Mouse (Mus musculus) cortical plate, adult 2 months (tissue): ENCODE results near the gene Cdh4. TPM values are rescaled to one million over a fixed set of nuclear protein-coding genes. Genes with fewer than 3 reads are reported as not detected.

Experiments used
- H3K27ac ChIP-seq: fragments of 200-500 bp; 2 replicates; pipeline ENCODE4 v1.5.1; 2012; ENCODE audit warnings: low read length, control low read depth, inconsistent platforms; ENCODE audit not compliant: insufficient read depth
- H3K4me1 ChIP-seq: fragments of 200-500 bp; 2 replicates; pipeline ENCODE4 v1.6.1; 2011; ENCODE audit warnings: low read length; ENCODE audit not compliant: control insufficient read depth, insufficient read depth
- H3K4me3 ChIP-seq: fragments of 200-500 bp; 2 replicates; pipeline ENCODE4 v1.5.1; 2011; ENCODE audit warnings: mild to moderate bottlenecking, low read length, control low read depth; ENCODE audit not compliant: insufficient read depth
- CTCF ChIP-seq: fragments of 200-500 bp; IDR thresholded peaks from 2 replicates; pipeline ENCODE4 v1.5.1; 2011; ENCODE audit warnings: mild to moderate bottlenecking, control low read depth, low read length; ENCODE audit not compliant: insufficient read depth; ENCODE audit errors: extremely low read depth
- POLR2A ChIP-seq: fragments of 200-500 bp; IDR thresholded peaks from 2 replicates; pipeline ENCODE4 v1.6.1; 2011; ENCODE audit warnings: mild to moderate bottlenecking, low read length, control low read depth; ENCODE audit not compliant: insufficient read depth; ENCODE audit errors: extremely low read depth
- polyA plus RNA-seq: library from polyadenylated mRNA; depleted of rRNA; stranded (reverse); fragments of >200 nt; gene quantifications from 2 replicates; pipeline ENCODE4 v1.2.3, GENCODE M21; 2012

The Cdh4 gene
- polyA plus RNA-seq, 1 experiment, result 5.2 TPM

- Histone ChIP-seq H3K4me1 (no peaks in the 10 kb centered on the region), H3K27ac (no peak overlapping the region), H3K4me3 (no peak overlapping the region)
- TF ChIP-seq POLR2A (no peak), CTCF (no peak; the same call in 1 of the 2 replicates)
Observed at GRCm38 (mm10) chr2:179863266-179863665, 421.0 kb downstream of the Cdh4 start.

DNA sequence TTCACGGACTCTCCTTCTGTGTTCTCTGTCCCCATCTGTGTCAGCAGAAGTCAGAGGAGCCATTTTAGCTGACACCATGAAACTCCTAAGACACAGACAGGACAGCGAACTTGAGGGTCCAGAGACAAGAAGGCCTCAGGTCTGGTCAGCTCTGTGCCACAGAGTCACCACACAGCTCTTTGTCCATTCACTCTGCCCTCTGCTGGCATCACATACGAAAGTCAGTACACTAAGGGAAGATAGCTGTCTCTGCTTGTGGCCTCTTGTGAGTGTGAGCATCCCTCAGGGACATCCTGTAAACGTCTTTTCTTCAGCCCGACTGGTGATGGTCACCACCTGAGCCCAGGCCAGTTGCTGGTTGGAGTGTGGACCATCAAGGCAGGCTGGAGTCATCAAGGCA is 422.9 kb downstream of the Cdh4 start:
- Histone ChIP-seq H3K4me1 (0 out of 2 replicates have a peak, but pooled peaks cover 2% of the 10 kb centered on the region), H3K4me3 (no peak overlapping the region), H3K27ac (no peak overlapping the region)
- TF ChIP-seq CTCF (peak; percentile 35), POLR2A (no peak)

GRCm38 (mm10) chr2:179867669-179868068 is 425.4 kb downstream of the Cdh4 start:
- TF ChIP-seq POLR2A (no peak), CTCF (no peak)
- Histone ChIP-seq H3K27ac (no peak overlapping the region), H3K4me1 (0 out of 2 replicates have a peak, but pooled peaks cover 2% of the 10 kb centered on the region), H3K4me3 (no peak overlapping the region)

DNA sequence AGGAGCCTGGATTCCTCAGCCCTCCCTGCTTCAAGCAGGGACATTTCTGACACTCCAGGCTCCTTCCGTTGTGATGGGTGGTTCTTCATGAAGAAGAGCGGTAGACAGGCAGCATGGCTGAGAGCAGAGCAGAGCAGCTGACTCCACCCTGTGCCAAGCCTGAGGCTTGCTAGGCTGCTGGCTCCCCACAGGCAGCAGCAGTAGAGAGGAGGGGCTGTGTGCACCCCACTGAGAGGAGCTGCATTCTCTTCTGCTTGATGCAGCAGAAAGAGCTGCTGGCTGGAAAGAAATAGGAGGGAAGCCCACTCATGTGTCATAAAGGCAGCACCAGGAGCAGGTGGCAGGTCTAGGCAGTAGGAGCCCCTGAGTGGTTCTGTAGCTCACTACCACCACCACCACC is 427.6 kb downstream of the Cdh4 start:
- TF ChIP-seq CTCF (no peak), POLR2A (no peak)
- H3K4me3 ChIP-seq, result no peak overlapping the region
- H3K4me1 ChIP-seq, result 0 out of 2 replicates have a peak, but pooled peaks cover 2% of the 10 kb centered on the region
- no peak overlapping the region for H3K27ac ChIP-seq

- H3K4me1 ChIP-seq, result 0 out of 2 replicates have a peak, but pooled peaks cover 2% of the 10 kb centered on the region
Observed at GRCm38 (mm10) chr2:179872724-179873123, 430.5 kb downstream of the Cdh4 start.

GRCm38 (mm10) chr2:179873315-179873714 is 431.1 kb downstream of the Cdh4 start:
- TF ChIP-seq POLR2A, result no peak
- peak; percentile 53 for TF ChIP-seq CTCF
- Histone ChIP-seq H3K27ac (no peak overlapping the region), H3K4me3 (no peak overlapping the region), H3K4me1 (0 out of 2 replicates have a peak, but pooled peaks cover 2% of the 10 kb centered on the region)

More at GRCm38 (mm10) chr2:179872724-179873123, 430.5 kb downstream of the Cdh4 start:
- Histone ChIP-seq H3K27ac (no peak overlapping the region), H3K4me3 (no peak overlapping the region)
- TF ChIP-seq CTCF, result peak; percentile 77
- TF ChIP-seq POLR2A, result no peak

DNA sequence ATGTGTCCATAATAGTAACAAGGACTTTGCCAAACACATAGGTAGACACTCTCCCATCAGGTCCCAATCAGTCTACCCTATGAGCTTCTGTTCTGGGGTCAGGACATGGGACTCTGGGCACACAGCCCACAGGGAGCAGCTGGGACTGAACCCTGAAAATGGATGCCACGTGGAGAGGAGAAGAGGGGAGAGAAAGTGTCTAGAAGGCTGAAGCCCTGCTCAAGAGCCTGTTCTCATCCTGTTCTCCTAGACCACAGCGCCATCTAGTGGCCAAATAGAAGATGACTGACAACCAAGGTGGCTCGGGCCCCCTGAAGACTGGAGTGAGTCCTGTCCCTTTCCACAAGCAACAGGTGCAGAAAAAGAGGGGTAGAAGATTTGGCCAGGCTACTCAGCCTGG is 432.9 kb downstream of the Cdh4 start:
- Histone ChIP-seq H3K27ac (no peak overlapping the region), H3K4me1 (no peaks in the 10 kb centered on the region), H3K4me3 (no peak overlapping the region)
- TF ChIP-seq CTCF (peak; percentile 91), POLR2A (no peak)

DNA sequence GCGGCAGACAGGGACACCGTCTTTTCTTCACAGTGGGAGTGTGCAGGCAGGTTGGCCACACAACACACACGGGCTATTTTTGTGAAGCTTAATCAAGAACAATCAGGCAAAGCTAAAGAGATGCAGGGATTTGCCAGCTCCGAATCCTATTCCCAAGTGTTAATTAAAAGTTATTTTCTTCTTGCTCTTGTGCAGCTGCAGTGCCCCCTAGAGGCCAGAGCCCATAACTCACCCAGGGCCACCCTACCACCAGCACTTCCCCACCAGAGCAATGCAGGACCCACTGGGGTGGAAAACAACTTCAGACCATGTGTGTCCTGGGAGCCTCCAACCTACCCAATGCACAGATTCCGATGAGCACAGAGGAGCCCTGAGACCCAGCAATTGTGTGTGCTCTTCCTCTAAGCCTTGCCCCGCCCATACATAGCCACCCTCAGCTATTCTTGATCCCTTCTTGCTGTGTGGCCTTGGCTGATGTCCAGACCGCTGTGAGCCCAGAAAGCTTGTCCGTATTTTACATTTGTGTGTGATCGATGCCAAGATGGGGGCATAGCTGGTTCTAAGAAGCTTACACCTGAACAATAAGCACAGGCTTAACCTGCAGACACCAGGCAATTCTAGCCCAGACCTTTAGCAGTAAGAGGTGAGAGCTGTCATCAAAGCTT is 435.5 kb downstream of the Cdh4 start:
- H3K27ac ChIP-seq, result no peak overlapping the region
- H3K4me1 ChIP-seq, result no peaks in the 10 kb centered on the region
- H3K4me3 ChIP-seq, result no peak overlapping the region
- TF ChIP-seq CTCF, result peak; percentile 69
- no peak for TF ChIP-seq POLR2A

- no peaks in the 10 kb centered on the region for H3K4me1 ChIP-seq
- no peak overlapping the region for H3K27ac ChIP-seq
- H3K4me3 ChIP-seq, result no peak overlapping the region
- no peak for TF ChIP-seq POLR2A
- no peak for TF ChIP-seq CTCF
Observed at GRCm38 (mm10) chr2:179884561-179884960, 442.3 kb downstream of the Cdh4 start.

DNA sequence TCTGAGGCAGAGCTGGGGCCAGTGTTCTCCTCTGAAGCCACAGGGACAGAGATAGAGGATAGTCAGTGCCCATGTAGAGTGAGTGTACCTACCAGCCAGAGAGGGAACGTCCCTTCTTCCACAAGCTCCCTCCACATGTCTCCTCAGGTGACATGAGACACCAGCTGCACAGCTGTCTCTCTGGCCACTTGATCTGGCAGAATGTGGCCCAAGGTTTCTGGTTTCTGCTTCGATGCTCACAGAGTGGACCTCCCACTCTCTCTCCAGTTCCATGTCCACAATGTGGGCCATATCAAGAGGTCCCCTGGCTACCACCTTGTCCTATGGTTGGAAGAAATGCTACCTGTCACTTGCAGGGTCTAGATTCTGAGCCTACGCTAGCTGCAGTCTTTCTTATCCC is 448.8 kb downstream of the Cdh4 start:
- H3K4me1 ChIP-seq, result no peaks in the 10 kb centered on the region
- no peak overlapping the region for H3K4me3 ChIP-seq
- H3K27ac ChIP-seq, result no peak overlapping the region
- TF ChIP-seq POLR2A (no peak), CTCF (no peak)
